Mouse (Mus musculus) ovary, postnatal 10 days (tissue): ENCODE measurements around the gene Stxbp6.
"Not testable (repeated sequence)": the region's sequence is repeated elsewhere in the genome, so short reads cannot be mapped to it uniquely, and the experiment has no call there.

Experiments
- DNase-seq: peaks from one replicate; pipeline ENCODE4 v3.0.0; 2022; ENCODE audit warnings: low spot score

Gene Stxbp6

GRCm38 (mm10) chr12:45074611-45075342 is at the start of gene Stxbp6:
Stxbp6 (minus strand) TSS chr12:45074709.
- DNase-seq: no peak

- not testable (repeated sequence) for DNase-seq
Observed at GRCm38 (mm10) chr12:45102954-45103353, 28.4 kb upstream of the Stxbp6 start.

GRCm38 (mm10) chr12:45093732-45094131 is 19.2 kb upstream of the Stxbp6 start:
- no peak for DNase-seq

- DNase-seq: no peak
Observed at GRCm38 (mm10) chr12:45092444-45092843, 17.9 kb upstream of the Stxbp6 start.

- DNase-seq: no peak
Observed at GRCm38 (mm10) chr12:45083145-45083475, 8.6 kb upstream of the Stxbp6 start.

GRCm38 (mm10) chr12:45082379-45083144 is 8.1 kb upstream of the Stxbp6 start:
- DNase-seq: no peak

- no peak for DNase-seq
Observed at GRCm38 (mm10) chr12:45081617-45082016, 7.1 kb upstream of the Stxbp6 start.

- DNase-seq: no peak
Observed at GRCm38 (mm10) chr12:45080753-45081122, 6.2 kb upstream of the Stxbp6 start.

- DNase-seq: no peak
Observed at GRCm38 (mm10) chr12:45080036-45080752, 5.7 kb upstream of the Stxbp6 start.

- DNase-seq: no peak
Observed at GRCm38 (mm10) chr12:45075631-45076030, 1.1 kb upstream of the Stxbp6 start.

- peak; percentile 72 for DNase-seq
Observed at GRCm38 (mm10) chr12:45074042-45074601, 387 bp downstream of the Stxbp6 start.

GRCm38 (mm10) chr12:45073331-45074041 is 1.0 kb downstream of the Stxbp6 start:
- DNase-seq: peak; percentile 26

GRCm38 (mm10) chr12:45072185-45072584 is 2.3 kb downstream of the Stxbp6 start:
- no peak for DNase-seq

GRCm38 (mm10) chr12:45070186-45070585 is 4.3 kb downstream of the Stxbp6 start:
- no peak for DNase-seq

- DNase-seq: no peak
Observed at GRCm38 (mm10) chr12:45068145-45068754, 6.3 kb downstream of the Stxbp6 start.

- DNase-seq: no peak
Observed at GRCm38 (mm10) chr12:45067686-45068085, 6.8 kb downstream of the Stxbp6 start.

- DNase-seq: no peak
Observed at GRCm38 (mm10) chr12:45067047-45067685, 7.3 kb downstream of the Stxbp6 start.

- DNase-seq: no peak
Observed at GRCm38 (mm10) chr12:45063606-45064005, 10.9 kb downstream of the Stxbp6 start.

- no peak for DNase-seq
Observed at GRCm38 (mm10) chr12:45061336-45061735, 13.2 kb downstream of the Stxbp6 start.

GRCm38 (mm10) chr12:45060804-45061203 is 13.7 kb downstream of the Stxbp6 start:
- DNase-seq: no peak

GRCm38 (mm10) chr12:45058007-45058406 is 16.5 kb downstream of the Stxbp6 start:
- DNase-seq: no peak
